Mouse (Mus musculus) neural tube, embryonic 14.5 days (tissue): ENCODE results near the gene Clic6. TPM values are rescaled to one million over a fixed set of nuclear protein-coding genes. Genes with fewer than 3 reads are reported as not detected.

ENCODE experiments used
- ATAC-seq: fragments of 200-750 bp; cut with Nextera tagmentation; 2 replicates; pipeline ENCODE4 v1.8.0; 2017; ENCODE audit warnings: low read depth, mild to moderate bottlenecking, moderate TSS enrichment, moderate library complexity
- H3K27ac ChIP-seq: fragments of 300-500 bp; sonication (generic); 2 replicates; pipeline ENCODE4 v1.5.1; 2014; ENCODE audit warnings: low read depth, mild to moderate bottlenecking, control low read depth, low read length, moderate library complexity, mixed read lengths
- H3K27me3 ChIP-seq: fragments of 300-500 bp; sonication (generic); 2 replicates; pipeline ENCODE4 v1.6.1; 2014; ENCODE audit warnings: low read length; ENCODE audit not compliant: control insufficient read depth, insufficient read depth
- H3K36me3 ChIP-seq: fragments of 300-500 bp; sonication (generic); 2 replicates; pipeline ENCODE4 v1.6.1; 2014; ENCODE audit warnings: low read length, mixed read lengths; ENCODE audit not compliant: control insufficient read depth, insufficient read depth
- H3K4me1 ChIP-seq: fragments of 300-500 bp; sonication (generic); 2 replicates; pipeline ENCODE4 v1.6.1; 2014; ENCODE audit warnings: low read length; ENCODE audit not compliant: control insufficient read depth, insufficient read depth
- H3K4me2 ChIP-seq: fragments of 300-500 bp; sonication (generic); 2 replicates; pipeline ENCODE4 v1.6.1; 2014; ENCODE audit warnings: mild to moderate bottlenecking, low read depth, low read length, control low read depth
- H3K4me3 ChIP-seq: fragments of 300-500 bp; sonication (generic); 2 replicates; pipeline ENCODE4 v1.5.1; 2014; ENCODE audit warnings: low read depth, low read length, control low read depth, mixed read lengths
- H3K9ac ChIP-seq: fragments of 300-500 bp; sonication (generic); replicated peaks from 2 replicates; pipeline ENCODE4 v1.6.1; 2014; ENCODE audit warnings: low read depth, mild to moderate bottlenecking, control low read depth, low read length, mixed read lengths
- H3K9me3 ChIP-seq: fragments of 300-500 bp; sonication (generic); 2 replicates; pipeline ENCODE4 v1.6.1; 2016; ENCODE audit warnings: low read length; ENCODE audit not compliant: control insufficient read depth
- WGBS: fragments of 180-500 bp; shearing (Covaris S2); extraction: QIAGEN DNeasy Blood & Tissue Kit; methylation state at CpG from one replicate; pipeline ENCODE4 v1.1.7; 2014; 5-methylcytosine and 5-hydroxymethylcytosine counted together
- polyA plus RNA-seq: library from polyadenylated mRNA; unstranded; fragments of >200 nt; fragmentation: Nextera tagmentation; extraction: Ambion mirVana; gene quantifications from 2 replicates; pipeline ENCODE4 v1.2.1, GENCODE M21; 2014

Gene Clic6
- 0.15 and 0.24 TPM in 2 replicates for polyA plus RNA-seq

DNA sequence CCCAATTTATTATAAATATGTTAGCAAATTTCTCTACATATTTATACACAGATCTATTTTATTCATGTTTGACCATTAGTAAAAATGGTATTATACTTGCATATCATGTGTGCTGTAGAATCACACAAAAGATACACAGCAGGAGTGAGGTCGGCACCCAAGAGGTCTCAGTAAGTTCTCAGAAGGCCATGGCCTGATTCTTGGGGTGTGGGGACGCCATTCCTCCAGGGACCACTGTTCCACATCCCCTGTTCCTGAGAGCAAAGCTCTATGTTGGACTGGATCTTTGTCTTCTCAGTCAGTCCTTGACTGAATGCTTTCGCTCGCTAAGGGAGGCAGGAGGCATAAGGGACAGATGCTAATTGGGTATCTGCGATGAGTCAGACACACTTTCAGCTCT is at the start of gene Clic6:
Gene Clic6, plus strand, starts transcription at position 301 of the 400 bp plus-strand sequence.
- no peaks in the 10 kb centered on the region for H3K9me3 ChIP-seq
- H3K36me3 ChIP-seq: no peaks in the 10 kb centered on the region
- no peak within 1 kb of the TSS for H3K9ac ChIP-seq
- no peak within 1 kb of the TSS for H3K4me3 ChIP-seq
- no peak within 1 kb of the TSS for H3K27ac ChIP-seq
- ATAC-seq: no peak
- no peaks in the 10 kb centered on the region for H3K27me3 ChIP-seq
- 88% methylated on average over 5 of the region's 5 CpGs for WGBS
- no peaks in the 10 kb centered on the region for H3K4me1 ChIP-seq
- H3K4me2 ChIP-seq: no peak within 1 kb of the TSS

DNA sequence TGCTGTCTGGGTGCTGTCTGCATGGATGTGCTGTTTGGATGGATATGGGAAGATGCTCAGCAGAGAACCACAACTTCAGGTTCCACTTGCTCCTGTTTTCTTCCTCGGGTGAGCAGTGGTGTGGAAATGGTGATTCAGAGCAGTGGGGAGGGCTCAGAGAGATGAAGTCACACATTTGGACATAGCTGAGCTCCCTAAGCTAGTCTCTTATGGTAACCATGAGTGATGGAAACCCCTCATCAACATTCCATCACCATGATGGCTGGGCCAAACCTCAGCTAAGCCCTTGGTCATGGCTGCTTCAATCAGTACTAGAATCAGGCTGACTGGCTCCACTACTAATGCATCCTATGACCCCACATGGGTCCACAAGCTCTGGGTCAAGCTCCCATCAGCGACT is 45.8 kb upstream of the Clic6 start:
- H3K4me1 ChIP-seq: peaks cover 3% of the 10 kb centered on the region; the same call in 1 of the 2 replicates
- H3K4me2 ChIP-seq: no peak overlapping the region
- ATAC-seq: no peak
- 0 out of 2 replicates have a peak, but pooled peaks cover 4% of the 10 kb centered on the region for H3K36me3 ChIP-seq
- no peak overlapping the region for H3K27ac ChIP-seq
- H3K9ac ChIP-seq: no peak overlapping the region
- WGBS: 89% methylated on average over 2 of the region's 2 CpGs
- H3K4me3 ChIP-seq: no peak overlapping the region
- no peaks in the 10 kb centered on the region for H3K9me3 ChIP-seq
- no peaks in the 10 kb centered on the region for H3K27me3 ChIP-seq

DNA sequence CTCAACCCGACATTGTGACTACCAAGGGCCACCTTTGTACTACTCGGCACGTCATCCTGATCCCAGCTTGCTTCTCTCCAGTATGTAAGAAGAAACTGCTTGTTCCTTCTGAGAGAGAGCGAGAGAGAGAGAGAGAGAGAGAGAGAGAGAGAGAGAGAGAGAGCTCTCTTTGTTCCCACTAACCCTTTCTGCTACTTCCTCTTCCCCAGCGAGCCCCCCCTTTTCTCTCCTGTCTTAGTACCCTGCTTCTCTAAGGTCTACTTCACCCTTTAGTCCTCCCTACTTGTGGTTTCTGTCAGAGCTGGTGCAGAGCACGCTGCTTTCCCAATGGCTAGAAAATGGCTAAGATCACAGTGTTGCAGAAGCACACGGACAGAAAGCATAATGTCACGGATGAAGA is 45.3 kb upstream of the Clic6 start:
- Histone ChIP-seq H3K4me2 (no peak overlapping the region), H3K27ac (no peak overlapping the region), H3K9ac (no peak overlapping the region), H3K4me1 (peaks cover 3% of the 10 kb centered on the region; the same call in 1 of the 2 replicates), H3K36me3 (0 out of 2 replicates have a peak, but pooled peaks cover 3% of the 10 kb centered on the region), H3K27me3 (no peaks in the 10 kb centered on the region), H3K4me3 (no peak overlapping the region), H3K9me3 (no peaks in the 10 kb centered on the region)
- no peak for ATAC-seq
- WGBS: 81% methylated on average over 8 of the region's 8 CpGs

DNA sequence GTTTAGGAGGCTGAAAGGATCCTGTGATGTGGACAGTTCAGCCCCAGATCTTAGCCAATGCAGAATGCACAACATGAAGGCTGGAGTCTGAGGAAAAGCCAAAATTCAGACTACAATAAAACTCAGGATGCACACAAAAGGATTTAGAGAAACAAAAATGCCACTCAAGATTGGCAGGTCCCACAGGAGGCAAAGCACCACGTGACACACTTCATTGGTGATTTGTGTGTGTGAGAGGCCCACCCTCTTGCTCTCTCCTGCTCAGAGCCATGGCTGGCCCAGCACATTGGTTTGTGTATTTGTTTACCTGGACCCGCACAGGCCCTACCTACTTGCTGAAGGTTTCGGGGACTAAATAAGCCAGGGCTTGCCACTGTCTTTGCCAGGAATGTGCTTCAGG is 44.3 kb upstream of the Clic6 start:
- Histone ChIP-seq H3K27ac (no peak overlapping the region), H3K9ac (no peak overlapping the region), H3K27me3 (no peaks in the 10 kb centered on the region), H3K4me2 (no peak overlapping the region), H3K36me3 (0 out of 2 replicates have a peak, but pooled peaks cover 3% of the 10 kb centered on the region), H3K4me1 (0 out of 2 replicates have a peak, but pooled peaks cover 3% of the 10 kb centered on the region), H3K4me3 (no peak overlapping the region), H3K9me3 (no peaks in the 10 kb centered on the region)
- ATAC-seq: no peak
- 70% methylated on average over 3 of the region's 3 CpGs for WGBS

DNA sequence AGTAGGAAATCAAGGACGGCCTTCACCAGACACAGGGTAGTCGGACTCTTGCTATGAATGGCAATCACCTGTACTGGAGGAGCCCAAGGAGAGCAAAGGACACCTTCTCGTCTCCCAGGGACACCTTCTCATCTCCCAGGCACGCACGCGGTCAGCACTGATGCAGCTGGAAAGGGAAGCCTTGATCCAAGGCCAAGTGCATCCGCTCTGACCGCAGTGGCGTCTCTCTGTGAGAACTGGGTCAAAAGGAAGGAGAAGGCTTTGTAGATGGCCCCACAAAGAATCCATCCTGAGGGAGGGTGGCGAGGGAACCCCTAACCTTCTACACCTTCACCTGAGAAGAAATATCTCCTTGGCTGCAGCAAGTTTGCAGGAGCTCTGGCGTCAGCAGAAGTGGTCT is 43.4 kb upstream of the Clic6 start:
- Histone ChIP-seq H3K4me3 (no peak overlapping the region), H3K27ac (no peak overlapping the region), H3K36me3 (0 out of 2 replicates have a peak, but pooled peaks cover 3% of the 10 kb centered on the region), H3K4me1 (0 out of 2 replicates have a peak, but pooled peaks cover 3% of the 10 kb centered on the region), H3K9ac (no peak overlapping the region), H3K27me3 (no peaks in the 10 kb centered on the region), H3K9me3 (no peaks in the 10 kb centered on the region), H3K4me2 (no peak overlapping the region)
- no peak for ATAC-seq
- WGBS: 91% methylated on average over 11 of the region's 11 CpGs

DNA sequence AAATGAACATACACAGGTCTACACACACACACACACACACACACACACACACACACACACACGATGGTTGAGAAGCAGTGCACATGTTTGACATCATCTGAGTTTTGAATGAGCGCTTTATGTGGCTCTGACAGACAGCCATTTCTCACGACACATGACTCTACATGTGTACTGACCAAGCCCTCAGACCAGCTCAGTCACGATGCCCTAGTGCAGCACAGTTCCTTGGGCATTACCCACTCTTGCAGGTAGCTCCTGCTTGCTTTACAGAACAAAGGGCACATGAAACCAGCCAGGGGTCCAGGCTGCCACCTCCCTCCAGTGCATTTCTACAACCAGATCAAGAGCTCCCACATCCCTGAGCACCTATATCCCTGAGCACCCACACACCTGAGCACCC is 42.6 kb upstream of the Clic6 start:
- Histone ChIP-seq H3K9me3 (no peaks in the 10 kb centered on the region), H3K27me3 (no peaks in the 10 kb centered on the region), H3K4me2 (no peak overlapping the region), H3K27ac (no peak overlapping the region), H3K36me3 (0 out of 2 replicates have a peak, but pooled peaks cover 3% of the 10 kb centered on the region), H3K9ac (no peak overlapping the region), H3K4me3 (no peak overlapping the region), H3K4me1 (0 out of 2 replicates have a peak, but pooled peaks cover 3% of the 10 kb centered on the region)
- ATAC-seq: no peak
- WGBS: 90% methylated on average over 4 of the region's 4 CpGs

DNA sequence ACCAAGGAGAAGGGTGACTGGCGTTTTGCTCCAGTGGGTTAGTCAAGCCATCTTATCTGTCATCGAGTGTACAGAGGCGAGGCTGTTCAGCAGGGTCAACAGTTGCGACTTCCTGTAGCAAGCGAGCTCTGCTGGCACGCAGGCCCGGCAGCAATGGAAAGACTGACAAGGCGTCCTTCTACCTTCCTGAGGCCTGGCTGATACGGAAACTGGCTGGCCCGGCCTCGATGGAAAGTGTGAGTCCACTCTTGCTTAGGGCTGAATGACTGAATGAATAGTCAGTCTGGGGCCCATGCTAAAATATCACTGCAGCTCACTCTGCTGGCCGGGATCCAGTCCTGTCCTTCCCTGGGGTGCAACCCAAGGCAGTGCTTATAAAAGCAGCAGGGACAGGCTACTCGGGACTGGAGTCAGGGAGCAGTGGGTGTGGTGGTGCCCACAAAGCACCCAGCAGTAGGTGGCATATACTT is 41.9 kb upstream of the Clic6 start:
- H3K9me3 ChIP-seq: no peaks in the 10 kb centered on the region
- no peak for ATAC-seq
- no peak overlapping the region for H3K4me3 ChIP-seq
- 0 out of 2 replicates have a peak, but pooled peaks cover 3% of the 10 kb centered on the region for H3K4me1 ChIP-seq
- H3K27me3 ChIP-seq: no peaks in the 10 kb centered on the region
- 0 out of 2 replicates have a peak, but pooled peaks cover 3% of the 10 kb centered on the region for H3K36me3 ChIP-seq
- no peak overlapping the region for H3K9ac ChIP-seq
- H3K27ac ChIP-seq: no peak overlapping the region
- WGBS: 77% methylated on average over 13 of the region's 13 CpGs
- no peak overlapping the region for H3K4me2 ChIP-seq

DNA sequence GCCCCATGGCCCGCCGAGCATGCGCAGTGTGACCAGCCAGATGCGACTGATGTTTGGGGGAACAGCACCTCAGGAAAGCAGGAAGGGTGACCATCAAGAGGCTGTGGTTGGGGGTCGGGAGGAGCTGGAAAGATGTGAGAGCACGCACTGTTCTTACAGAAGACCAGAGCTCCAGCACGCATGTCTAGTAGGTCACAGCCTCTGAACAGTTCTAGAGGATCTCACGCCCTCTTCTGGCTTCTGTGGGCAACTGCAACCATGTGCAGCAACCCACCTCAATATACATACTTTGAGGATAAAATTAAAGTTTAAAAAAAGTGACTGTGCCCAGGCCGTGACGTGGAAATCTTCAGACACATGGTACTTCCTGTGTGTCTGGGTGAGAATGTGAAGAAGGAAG is 40.2 kb upstream of the Clic6 start:
- Histone ChIP-seq H3K9me3 (no peaks in the 10 kb centered on the region), H3K27ac (no peak overlapping the region), H3K27me3 (no peaks in the 10 kb centered on the region), H3K4me3 (no peak overlapping the region), H3K9ac (no peak overlapping the region), H3K36me3 (no peaks in the 10 kb centered on the region), H3K4me1 (0 out of 2 replicates have a peak, but pooled peaks cover 3% of the 10 kb centered on the region), H3K4me2 (no peak overlapping the region)
- WGBS: 66% methylated on average over 10 of the region's 10 CpGs
- ATAC-seq: no peak

DNA sequence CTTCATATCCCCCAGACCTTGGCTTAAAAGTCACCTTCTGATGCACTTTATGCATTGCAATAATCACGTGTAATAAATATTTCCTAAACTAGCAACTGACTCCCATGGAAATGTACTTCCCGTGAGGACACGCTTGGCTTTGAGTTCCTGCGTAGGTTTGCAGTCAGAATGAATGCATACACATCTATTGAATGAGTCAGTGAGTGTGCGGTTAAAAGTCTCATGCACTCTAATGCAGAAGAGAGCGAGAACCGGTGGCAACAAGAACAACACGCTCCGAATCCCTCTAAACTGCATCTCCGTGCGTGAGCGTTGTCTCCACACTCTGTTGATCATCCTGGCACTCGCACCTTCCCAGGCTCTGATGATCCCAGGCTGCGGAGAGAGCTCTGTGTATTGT is 36.5 kb upstream of the Clic6 start:
- no peaks in the 10 kb centered on the region for H3K4me1 ChIP-seq
- no peak for ATAC-seq
- H3K4me3 ChIP-seq: no peak overlapping the region
- H3K27me3 ChIP-seq: no peaks in the 10 kb centered on the region
- H3K9me3 ChIP-seq: no peaks in the 10 kb centered on the region
- WGBS: 93% methylated on average over 14 of the region's 14 CpGs
- no peak overlapping the region for H3K4me2 ChIP-seq
- no peak overlapping the region for H3K27ac ChIP-seq
- H3K36me3 ChIP-seq: no peaks in the 10 kb centered on the region
- no peak overlapping the region for H3K9ac ChIP-seq
